Mouse (Mus musculus) common myeloid progenitor, adult 5-6 weeks (primary cell): ENCODE data around the gene Klhdc1. TPM values are rescaled to one million over a fixed set of nuclear protein-coding genes. Genes with fewer than 3 reads are reported as not detected.

Experiments
- total RNA-seq: library from RNA; stranded (forward); fragments of 200-1000, 187-1606 nt; gene quantifications from 2 replicates; pipeline ENCODE4 v1.2.3, GENCODE M21; 2017

The Klhdc1 gene
- total RNA-seq, 1 experiment from 2014 or later = 9.2 TPM

Other genes with a start within 250 kb of the Klhdc1 start
- gene Rps29, start 82.0 kb upstream of the Klhdc1 start, total RNA-seq = 2,127 and 2,208 TPM in 2 replicates
- gene Lrr1, start 72.4 kb upstream of the Klhdc1 start, total RNA-seq = 9.8 and 16.1 TPM in 2 replicates
- gene Rpl36al, start 57.1 kb upstream of the Klhdc1 start, total RNA-seq = 891 and 1,224 TPM in 2 replicates
- gene Mgat2, start 57.0 kb upstream of the Klhdc1 start, total RNA-seq = 105 and 110 TPM in 2 replicates
- gene Gm49383, start 44.1 kb upstream of the Klhdc1 start, total RNA-seq = 43.1 and 49.1 TPM in 2 replicates
- 3.0 and 6.5 TPM in 2 replicates for gene Dnaaf2, start 42.7 kb upstream of the Klhdc1 start, total RNA-seq
- 25.5 and 38.6 TPM in 2 replicates for gene Gm49384, start 36.9 kb upstream of the Klhdc1 start, total RNA-seq
- 41.6 and 42.1 TPM in 2 replicates for gene Pole2, start 13.0 kb upstream of the Klhdc1 start, total RNA-seq
- 65.6 and 79.0 TPM in 2 replicates for gene Klhdc2, start 55.5 kb downstream of the Klhdc1 start, total RNA-seq
- gene Nemf, start 116.0 kb downstream of the Klhdc1 start, total RNA-seq = 126 and 136 TPM in 2 replicates
- 104 and 110 TPM in 2 replicates for gene Arf6, start 131.0 kb downstream of the Klhdc1 start, total RNA-seq
- 1.5 TPM in 1 of 2 replicates, not detected in the other for gene Gm9887, start 131.3 kb downstream of the Klhdc1 start, total RNA-seq